Mouse (Mus musculus): ENCODE measurements around the gene Sec24c.

Gene Sec24c

DNA sequence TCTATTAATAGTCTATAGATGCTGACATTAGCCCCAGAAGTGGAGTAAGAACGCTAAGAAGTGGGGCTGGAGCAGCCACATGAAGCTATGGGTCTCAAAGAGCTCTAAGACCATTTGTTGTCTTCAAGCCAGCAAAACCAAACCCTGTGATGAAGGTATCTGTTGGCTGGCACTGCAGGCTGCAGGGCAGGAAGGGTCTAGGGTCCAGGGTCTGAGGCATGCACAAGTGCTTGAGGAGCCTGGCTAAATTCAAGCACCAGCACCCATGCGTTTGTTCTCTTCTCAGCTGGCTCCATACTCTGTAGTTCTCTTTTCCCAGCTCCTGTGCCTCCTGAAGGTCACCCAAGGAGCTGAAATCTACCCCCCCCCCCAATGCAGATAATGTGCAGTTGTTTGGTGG lies 60.9 kb downstream of the Sec24c start:
- DNase-seq (ENCODE audit: low read depth, low spot score): no peak

DNA sequence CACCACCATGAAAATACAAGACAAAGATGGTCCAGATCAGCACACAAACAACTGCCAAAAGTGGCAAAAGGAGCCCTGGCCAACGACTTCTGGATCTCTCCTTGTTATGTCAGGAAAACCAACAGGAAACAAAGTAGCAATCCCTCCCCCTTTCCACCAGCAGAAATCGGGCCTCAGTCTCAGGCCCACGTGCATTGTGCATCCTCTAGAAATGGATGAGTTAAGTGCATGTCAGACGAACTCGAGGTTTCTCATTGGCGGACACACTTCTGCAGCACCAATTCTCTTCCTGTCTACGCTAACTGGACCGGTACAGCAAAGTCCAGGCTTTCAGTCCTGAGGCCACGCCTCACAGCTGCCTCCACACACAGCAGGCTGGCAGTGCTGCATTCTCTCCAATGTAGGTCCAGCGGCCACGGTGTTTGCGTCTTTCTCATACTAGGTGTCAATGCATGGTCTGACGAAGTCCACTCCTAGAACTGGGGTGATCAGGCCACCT lies 61.8 kb downstream of the Sec24c start:
- DNase-seq (ENCODE audit: low read depth, low spot score): no peak

DNA sequence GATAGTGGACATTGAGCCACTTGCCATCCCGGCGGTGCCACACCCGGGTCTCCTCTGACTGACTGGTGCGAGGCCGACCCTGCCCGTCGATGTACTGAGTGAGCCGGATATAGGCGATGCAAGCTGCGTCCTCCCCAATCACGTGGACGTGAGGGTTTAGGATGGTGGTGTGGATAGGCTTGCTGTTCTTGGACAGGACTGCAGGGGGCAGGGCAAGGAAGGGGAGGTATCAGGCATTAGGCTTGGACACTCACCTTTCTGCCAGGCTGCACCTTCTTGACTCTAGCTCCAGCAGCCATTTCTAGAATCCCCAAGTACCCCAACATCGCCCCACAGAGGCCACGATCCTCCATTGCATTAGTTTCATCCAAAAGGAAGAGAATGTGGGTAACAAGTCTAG lies 63.2 kb downstream of the Sec24c start:
- DNase-seq (ENCODE audit: low read depth, low spot score): no peak

DNA sequence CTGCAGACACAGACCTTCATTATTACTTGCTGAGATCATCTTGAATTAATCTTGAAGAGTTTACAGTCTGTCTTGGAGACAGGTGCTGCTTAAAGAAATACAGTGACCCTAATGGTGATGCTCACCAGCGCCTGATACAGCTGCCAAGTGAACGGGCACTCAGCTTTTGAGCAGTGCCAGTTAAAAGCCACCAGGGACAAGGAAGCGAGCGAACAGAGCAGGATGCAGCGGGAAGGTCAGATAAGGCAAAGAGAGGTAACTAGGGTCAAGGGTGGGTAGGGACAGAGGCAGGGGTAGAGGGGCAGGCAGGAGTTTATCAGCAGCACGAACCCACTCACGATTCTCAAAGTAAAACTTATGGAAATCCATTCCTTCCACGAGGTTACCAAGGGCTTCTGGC lies 64.4 kb downstream of the Sec24c start:
- no peak for DNase-seq (ENCODE audit: low read depth, low spot score)

DNA sequence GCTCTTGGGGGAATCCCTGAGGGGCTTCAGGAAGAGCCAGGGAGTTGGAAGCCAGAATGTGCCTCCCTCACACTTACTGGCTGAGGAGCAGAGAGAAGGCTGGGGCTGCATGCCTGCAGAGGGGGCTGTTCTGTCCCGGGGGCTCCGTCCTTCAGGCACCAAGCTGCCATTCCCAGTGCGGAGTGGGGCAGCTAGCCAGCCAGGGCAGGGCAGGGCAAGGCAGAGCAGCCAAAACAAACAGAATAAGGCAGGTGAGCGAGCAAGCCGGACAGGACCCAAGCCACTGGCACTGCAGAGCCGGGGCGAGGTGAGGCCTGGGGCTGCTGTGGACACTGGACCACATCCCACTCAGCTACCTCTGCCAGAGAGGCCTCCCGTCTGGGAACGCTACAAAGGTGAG lies 67.2 kb downstream of the Sec24c start:
- DNase-seq (ENCODE audit: low read depth, low spot score): no peak

DNA sequence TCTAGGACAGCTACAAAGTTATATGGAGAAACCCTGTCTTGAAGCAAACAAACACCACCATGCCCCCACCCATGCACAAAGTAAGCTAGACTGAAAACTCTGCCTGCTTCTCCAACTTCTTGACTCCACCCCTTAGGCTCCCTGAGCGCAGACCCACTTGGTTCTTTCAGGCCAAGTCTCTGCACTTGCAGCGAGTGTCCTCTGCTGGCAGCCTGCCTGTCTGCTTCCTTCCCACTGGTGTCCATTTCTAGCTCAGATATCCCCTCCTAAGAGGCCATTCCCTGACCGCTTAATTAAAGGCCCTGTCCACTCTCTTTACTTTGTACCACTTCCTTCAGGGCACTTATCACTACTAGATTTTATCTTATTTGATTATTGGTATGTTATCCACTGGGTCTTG lies 69.5 kb downstream of the Sec24c start:
- DNase-seq (ENCODE audit: low read depth, low spot score): no peak

All from retina, adult 2 months (tissue).